Mouse (Mus musculus) thymus, postnatal 25 days (tissue): ENCODE data around the gene Gm40460.
"Not testable (repeated sequence)": the region's sequence is repeated elsewhere in the genome, so short reads cannot be mapped to it uniquely, and the experiment has no call there.

ENCODE experiments used
- DNase-seq: peaks from one replicate; pipeline ENCODE4 v3.0.0; 2022

Gene Gm40460

DNA sequence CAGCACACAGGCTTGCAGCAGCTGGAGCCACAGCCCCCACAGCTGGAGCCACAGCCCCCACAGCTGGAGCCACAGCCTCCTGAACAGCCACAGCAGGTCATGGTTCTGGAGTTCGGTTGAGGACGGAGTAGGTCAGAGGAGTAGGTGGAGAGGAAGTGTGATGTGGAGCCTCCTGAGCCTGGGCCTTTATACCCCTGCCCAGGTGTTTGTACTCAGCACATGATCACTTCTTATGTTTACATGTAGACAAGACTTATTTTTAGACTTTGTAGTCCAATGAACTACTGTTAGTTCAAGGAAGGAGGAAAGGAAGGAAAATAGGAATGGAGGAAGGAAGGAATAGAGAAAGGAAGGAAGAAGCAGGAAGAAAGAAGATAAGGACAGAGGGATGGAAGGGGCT is at the start of gene Gm40460:
Gm40460 (minus strand) TSS at position 101 of the 400 bp plus-strand sequence.
- no peak for DNase-seq

DNA sequence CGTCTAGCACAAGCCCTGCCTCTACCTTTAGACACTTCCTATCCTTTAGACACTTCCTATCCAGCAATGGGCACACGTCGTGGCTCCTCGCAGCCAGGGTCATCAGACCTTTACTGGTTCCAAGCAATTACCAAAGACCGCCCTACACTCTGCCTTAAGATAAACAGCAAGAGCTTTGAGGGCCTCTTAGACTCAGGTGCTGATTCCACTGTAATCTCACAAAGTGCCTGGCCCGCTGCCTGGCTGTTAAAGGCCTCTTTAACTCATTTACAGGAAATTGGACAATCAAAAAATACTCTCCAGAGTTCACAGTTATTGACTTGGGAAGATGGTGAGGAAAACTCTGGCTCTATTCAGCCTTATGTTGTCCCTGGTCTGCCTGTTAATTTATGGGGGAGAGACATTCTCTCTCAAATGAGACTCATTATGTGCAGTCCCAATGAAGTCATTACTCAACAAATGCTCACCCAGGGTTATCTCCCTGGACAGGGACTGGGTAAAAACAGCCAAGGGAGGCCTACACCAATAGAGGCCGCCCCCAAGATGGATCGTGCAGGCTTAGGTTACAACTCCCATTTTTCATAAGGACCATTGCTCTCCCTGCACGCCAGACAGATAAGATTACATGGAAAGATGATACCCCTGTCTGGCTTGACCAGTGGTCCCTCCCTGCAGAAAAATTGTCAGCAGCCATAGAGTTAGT is 45.2 kb upstream of the Gm40460 start:
- DNase-seq, result not testable (repeated sequence)

DNA sequence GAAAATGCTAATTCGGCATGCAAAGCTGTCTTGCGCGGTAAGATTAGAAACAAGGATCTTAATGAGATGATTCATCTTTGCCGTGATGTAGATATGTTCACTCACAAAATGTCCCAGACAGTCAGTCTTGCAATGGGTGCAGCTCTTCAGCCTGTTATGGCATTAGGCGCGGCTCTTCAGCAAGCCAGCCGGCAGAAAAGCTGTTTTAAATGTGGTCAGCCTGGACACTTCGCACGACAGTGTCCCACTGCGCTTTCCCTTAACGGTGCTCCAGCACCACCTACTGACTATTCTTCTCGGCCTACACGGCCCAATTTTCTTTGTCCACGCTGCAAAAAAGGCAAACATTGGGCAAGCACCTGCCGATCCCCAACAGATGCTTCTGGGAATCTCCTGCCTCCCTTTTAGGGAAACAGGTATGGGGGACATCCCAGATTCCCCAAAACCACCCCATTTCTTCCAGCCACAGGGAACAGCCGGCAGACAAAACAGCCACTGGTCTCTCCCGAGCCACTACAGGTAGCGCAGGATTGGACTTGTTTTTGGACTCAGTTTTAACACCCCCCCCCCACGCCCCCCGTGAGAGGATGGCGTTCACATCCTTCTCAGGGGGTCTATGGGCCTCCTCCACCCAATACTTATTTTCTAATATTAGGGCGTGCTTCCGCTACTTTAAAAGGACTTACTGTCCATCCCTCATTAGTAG is 44.4 kb upstream of the Gm40460 start:
- no peak for DNase-seq

DNA sequence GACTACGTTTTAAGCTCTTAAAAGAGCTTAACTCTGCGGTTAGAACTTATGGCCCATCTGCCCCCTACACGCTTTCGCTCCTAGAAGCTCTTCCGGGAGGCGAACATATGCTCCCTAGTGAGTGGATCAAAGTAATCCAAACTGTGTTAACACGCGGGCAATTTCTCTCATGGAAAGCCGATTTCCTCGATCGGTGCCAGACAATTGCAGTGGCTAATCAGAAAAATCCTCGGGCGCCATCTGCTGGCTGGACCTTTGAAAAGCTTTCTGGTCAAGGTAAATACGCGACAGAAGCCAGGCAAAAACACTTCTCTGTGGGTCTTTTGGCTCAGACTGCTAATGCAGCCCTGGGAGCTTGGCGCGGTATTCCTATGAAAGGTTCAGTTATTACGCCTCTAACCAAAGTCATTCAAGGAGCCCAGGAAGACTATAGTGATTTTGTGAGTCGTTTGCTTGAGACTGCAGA is 43.8 kb upstream of the Gm40460 start:
- peak; percentile 88 for DNase-seq

DNA sequence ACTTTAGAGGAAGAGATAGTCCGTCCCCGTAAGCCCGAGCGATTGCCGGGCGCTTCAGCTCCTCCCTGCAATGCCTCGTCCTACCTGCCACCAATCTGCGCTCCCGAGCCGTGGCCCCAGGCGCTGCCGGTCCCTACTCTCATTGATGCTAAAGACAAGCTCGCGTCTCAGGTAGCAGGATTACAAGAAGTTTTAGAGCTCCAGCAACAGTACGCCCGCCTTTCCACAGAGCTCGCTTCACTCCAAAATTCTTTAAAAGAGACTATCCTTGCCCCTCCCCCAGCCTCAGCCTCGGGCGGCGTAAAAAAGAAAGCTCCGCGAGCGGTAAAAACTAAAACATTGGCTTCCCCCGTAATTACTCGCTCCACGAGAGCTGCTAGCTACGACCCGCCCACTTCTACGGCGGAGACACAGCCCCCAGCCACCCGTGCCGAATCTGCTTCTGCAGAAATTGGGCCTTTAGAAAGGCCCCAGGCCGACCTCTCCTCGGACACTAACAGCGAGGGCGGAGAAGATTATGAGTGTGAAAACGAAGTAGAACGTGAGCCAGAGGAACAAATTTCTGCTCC is 43.2 kb upstream of the Gm40460 start:
- DNase-seq, result peak; percentile 65

DNA sequence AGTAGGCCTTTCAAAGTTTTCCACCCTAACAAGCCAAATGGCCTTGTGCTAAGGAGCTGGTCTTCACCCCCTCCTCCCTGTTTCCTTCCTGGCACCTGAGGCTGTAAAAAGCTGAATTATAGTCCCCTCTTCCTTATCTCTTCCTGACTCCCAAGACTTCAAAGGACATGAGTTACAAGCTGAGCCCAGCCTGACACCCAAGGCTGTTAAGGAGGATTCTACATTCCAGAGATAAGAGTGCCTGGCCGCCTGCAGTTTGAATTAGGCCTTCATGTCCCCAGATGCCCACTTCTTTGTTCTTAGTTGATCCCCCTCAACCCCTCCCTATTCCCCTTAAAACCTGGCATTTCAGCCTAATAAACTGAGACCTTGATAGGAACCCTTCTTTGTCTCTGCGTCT is 42.0 kb upstream of the Gm40460 start:
- not testable (repeated sequence) for DNase-seq

DNA sequence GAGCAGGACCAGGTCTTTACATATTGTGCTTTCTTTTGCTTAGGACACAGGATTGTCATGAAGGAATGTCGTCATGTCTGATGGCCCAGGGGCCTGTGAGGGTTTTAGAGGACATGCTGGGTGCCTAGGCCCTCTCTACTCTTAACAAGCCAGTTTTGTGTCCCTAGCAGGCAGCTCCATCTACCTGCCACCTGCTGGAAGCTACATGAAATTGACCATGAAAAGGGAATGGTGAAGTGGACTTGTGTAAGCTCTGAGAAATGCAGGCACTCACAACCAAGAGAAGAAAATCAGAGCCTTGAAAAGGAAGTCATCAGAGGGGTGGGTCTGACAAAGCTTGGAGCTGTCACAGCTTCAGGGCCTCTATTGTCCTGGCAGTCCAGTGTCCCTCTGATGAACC is 38.4 kb upstream of the Gm40460 start:
- DNase-seq, result not testable (repeated sequence)

DNA sequence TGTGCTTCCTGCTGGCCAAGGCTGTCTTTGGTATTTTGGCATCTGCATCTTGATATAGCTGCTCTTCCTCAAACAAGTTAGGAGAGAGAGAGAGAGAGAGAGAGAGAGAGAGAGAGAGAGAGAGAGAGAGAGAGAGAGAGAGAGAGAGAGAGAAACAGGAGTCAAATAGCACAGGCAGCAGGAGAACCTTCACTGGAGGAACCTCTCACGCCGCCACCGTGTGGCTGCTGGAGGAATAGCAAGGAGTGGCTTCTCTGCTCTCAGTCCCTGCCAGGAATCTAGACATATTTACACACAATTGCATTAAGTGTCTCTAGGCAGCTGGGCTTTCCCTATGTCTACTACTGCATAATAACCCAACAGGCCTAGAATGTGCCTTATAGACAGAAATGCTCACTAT is 37.3 kb upstream of the Gm40460 start:
- DNase-seq, result peak; percentile 48

DNA sequence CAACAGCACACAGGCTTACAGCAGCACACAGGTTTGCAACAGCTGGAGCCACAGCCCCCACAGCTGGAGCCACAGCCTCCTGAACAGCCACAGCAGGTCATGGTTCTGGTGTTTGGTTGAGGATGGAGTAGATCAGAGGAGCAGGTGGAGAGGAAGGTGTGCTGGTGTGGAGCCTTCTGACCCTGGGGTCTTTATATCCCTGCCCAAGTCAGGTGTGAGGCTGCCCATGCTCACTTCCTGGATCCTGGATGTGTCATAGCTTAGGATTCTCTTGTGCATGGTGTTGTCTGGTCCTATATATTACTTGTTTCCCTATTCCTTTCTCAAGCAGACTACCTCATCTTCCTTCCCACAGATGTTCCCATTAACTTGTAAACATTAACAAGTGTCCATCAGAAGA is 33.4 kb upstream of the Gm40460 start, which contains the start of gene Gm4559:
Gm4559 (minus strand) TSS at position 101 of the 400 bp plus-strand sequence.
- DNase-seq, result not testable (repeated sequence)

DNA sequence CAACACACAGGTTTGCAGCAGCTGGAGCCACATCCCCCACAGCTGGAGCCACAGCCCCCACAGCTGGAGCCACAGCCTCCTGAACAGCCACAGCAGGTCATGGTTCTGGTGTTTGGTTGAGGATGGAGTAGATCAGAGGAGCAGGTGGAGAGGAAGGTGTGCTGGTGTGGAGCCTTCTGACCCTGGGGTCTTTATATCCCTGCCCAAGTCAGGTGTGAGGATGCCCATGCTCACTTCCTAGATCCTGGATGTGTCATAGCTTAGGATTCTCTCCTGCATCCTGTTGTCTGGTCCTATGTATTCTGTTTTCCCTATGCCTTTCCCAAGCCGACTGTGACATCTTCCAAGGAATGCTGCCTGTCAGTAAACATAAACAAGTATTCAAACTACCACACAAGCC is 17.4 kb upstream of the Gm40460 start, which contains the start of gene Gm2431:
Gm2431 (minus strand) TSS at position 101 of the 400 bp plus-strand sequence.
- DNase-seq, result not testable (repeated sequence)

DNA sequence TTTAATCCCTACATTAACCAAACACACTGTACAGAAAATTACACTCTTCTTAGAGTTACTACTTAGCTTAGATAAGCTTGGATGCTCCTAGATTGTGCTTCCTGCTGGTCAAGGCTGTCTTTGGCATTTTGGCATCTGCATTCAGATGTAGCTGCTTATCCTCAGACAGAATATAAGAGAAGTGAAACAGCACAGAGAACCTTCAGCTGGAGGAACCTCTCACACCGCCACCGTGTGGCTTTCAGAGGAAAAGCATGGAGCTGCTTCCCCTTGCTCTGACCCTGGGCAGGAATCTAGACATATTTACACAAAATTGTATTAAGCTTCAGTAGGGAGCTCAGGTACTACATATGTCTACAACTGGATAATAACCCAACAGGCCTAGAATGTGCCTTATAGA is 14.6 kb upstream of the Gm40460 start:
- DNase-seq, result peak; percentile 8

DNA sequence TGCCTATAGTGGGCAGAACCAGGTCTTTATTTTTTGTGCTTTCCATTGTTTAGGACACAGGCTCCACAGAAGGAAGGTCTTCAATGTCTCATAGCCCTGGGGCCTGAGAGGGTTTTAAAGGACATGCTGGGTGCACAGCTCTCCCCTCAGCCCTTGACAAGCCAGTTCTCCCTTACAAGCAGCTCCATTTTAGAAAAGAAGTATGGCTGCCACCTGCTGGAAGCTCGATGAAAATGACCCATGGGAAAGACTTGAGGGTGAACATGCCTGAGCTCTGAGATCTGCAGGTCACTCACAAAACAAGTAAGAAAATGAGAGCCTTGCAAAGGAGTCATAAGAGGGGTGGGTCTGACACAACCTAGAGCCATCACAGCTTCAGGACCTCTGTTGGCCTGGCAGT is 8.9 kb upstream of the Gm40460 start:
- DNase-seq, result no peak

DNA sequence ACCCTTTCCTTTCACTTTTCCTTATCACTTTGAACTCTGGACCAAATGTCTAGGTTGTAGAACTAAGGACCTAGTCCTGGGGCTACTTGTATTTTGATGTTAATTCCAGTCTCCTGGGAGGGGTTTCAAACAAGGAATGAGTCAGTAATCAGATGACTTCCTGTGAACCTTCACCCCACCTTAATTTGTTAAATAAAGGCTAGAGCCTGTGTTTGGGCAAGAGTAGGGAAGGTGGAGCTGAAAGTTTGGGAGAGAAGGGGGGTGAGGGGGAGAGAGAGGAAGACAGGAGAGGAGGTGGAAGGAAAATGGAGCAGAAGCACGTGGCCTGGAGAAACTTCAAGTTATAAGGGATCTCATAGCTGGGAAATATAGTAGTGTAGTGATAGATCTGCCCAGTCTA is 9.3 kb downstream of the Gm40460 start:
- DNase-seq, result no peak

DNA sequence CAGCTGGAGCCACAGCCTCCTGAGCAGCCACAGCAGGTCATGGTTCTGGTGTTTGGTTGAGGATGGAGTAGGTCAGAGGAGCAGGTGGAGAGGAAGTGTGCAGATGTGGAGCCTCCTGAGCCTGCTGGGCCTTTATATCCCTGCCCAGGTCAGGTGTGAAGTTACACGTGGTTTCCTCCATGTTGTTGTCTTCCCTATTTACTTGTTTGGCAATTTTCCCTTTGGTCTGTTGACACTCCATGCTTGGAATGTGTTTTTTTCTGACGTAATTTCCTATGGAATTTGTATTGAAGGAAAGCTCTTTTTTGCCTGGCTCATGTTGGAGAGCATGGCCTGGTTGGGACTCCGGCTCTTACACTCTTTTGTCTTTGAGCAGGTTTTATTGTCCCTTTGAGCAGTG is 11.0 kb downstream of the Gm40460 start, which contains the start of gene Krtap5-5:
Krtap5-5 (minus strand) TSS at position 101 of the 400 bp plus-strand sequence.
- DNase-seq, result not testable (repeated sequence)

DNA sequence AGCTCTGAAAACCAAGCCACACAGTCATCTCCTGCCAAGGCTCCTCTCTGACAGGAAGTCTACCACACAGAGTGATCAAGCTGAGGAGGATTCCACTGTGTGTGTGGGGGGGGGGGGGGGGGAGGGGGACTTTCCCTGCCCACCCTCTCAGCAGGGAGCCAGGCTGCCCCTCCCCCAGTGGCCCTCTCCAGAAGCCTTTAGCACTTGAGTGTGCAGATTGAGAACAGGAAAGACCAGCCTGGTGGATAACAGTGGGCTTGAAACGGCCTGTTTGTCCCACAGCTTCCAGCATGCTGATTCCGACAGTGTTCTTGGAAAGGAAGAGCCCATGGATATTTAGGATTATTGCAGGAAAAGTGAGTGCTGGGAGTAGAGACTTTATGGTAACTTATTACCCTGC is 16.4 kb downstream of the Gm40460 start:
- no peak for DNase-seq

DNA sequence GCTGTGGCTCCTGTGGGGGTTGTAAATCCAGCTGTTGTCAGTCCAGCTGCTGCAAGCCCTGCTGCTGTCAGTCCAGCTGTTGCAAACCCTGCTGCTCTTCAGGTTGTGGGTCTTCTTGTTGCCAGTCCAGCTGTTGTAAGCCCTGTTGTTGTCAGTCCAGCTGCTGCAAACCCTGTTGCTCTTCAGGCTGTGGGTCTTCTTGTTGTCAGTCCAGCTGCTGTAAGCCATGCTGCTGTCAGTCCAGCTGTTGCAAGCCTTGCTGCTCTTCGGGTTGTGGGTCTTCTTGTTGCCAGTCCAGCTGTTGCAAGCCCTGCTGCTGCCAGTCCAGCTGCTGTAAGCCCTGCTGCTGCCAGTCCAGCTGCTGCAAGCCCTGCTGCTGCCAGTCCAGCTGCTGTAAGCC is 28.7 kb downstream of the Gm40460 start:
- not testable (repeated sequence) for DNase-seq

DNA sequence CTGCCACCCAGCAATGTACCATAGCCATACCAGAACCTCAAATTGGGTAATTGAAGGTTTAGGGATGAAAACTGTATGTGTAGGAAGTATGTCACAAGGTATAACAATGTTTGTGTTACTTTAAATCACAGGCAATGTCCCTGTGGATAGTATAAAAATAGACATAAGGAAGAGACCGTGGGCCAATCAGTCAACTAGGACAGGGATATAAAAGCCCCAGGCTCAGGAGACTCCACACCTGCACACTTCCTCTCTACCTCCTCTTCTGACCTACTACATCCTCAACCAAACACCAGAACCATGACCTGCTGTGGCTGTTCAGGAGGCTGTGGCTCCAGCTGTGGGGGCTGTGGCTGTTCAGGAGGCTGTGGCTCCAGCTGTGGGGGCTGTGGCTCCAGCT is 29.3 kb downstream of the Gm40460 start, which contains the start of gene Gm7579:
Gm7579 (plus strand) TSS at position 301 of the 400 bp plus-strand sequence.
- no peak for DNase-seq

DNA sequence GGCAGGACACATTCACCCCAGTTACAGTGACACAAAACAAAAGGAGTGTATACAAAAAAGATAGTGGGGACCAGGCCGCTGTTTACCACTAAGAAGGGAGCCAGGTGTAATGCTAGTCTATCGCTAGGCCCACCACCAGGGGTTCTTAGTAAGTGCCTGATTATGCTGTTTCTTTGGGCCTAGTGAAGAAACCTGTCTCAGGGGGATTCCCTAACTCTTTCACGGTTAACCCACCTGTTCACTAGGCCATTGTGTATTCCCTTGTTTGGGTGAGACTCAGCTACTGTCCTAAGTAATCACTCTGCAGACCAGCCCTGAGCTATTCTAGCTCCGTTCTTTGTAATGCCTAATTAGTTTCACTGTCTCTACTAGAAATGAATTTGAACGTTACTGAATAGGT is 34.0 kb downstream of the Gm40460 start:
- not testable (repeated sequence) for DNase-seq

DNA sequence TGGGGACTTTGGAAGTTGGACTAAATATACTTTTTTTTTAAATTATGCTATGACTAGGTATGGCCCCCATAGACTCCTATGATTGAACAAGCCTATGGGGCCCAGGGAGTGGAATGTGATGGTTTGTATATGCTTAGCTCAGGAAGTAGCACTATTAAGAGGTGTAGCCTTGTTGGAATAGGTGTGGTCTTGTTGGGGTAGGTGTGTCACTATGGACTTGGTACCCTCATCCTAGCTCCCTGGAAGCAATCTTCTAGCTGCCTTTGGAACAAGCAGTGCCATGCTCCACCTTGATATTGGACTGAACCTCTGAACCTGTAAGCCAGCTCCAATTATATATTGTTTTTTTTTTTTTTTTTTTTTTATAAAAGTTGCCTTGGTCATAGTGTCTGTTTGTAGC is 35.4 kb downstream of the Gm40460 start:
- no peak for DNase-seq

DNA sequence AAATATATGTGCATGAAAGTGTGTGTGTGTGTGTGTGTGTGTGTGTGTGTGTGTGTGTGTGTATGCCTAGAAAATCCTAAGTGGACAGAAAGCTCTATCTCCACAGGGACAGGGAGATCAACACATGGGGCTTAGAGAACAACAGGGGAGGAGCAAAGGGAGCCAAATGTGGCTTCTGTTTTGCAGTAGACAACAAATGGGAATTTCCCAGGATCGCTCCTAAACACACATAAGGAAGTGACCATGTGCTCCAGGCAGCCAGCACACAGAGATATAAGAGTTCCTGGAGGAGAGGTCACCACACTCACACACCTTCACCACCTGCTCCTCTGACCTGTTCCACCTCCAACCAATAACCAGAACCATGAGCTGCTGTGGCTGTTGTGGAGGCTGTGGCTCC is 39.8 kb downstream of the Gm40460 start, which contains the start of gene Krtap5-3:
Krtap5-3 (plus strand) TSS at position 301 of the 400 bp plus-strand sequence.
- DNase-seq, result no peak

DNA sequence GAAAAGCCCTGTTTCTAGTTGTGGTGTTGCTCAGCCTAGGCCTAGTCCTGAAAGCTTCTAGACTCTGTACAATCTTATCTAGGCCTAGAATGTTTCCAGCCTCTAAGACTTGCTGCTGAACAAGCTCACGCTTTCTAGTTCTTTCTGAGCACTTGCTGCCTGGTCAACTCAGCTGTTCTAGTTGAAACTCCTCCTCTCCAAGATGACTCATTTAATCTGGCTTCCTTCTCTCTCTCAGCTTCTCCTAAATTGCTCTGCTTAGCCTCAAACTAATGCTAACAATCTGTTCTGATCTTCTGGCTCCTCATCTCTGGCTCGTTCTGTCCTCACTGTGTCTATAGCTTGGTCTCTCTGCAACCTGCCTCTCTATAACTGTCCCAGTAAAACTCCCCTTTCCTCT is 42.1 kb downstream of the Gm40460 start:
- no peak for DNase-seq
